Mouse (Mus musculus) myocyte (in vitro differentiated cells): ENCODE results near the gene Spns2.

Source experiments
- POLR2A ChIP-seq: IDR thresholded peaks from one replicate; pipeline ENCODE4 v1.6.1; 2011; ENCODE audit warnings: low read depth, mild to moderate bottlenecking, control low read depth, moderate library complexity; ENCODE audit not compliant: insufficient read length
- POLR2AphosphoS2 ChIP-seq: IDR thresholded peaks from one replicate; pipeline ENCODE4 v1.6.1; 2011; ENCODE audit warnings: low read depth, control low read depth; ENCODE audit not compliant: insufficient read length
- REST ChIP-seq: IDR thresholded peaks from one replicate; pipeline ENCODE4 v1.6.1; 2011; ENCODE audit warnings: mild to moderate bottlenecking, control low read depth, moderate library complexity; ENCODE audit not compliant: insufficient read depth, insufficient read length
- SRF ChIP-seq: IDR thresholded peaks from one replicate; pipeline ENCODE4 v1.6.1; 2011; ENCODE audit warnings: low read depth; ENCODE audit not compliant: control insufficient read depth, insufficient read length

DNA sequence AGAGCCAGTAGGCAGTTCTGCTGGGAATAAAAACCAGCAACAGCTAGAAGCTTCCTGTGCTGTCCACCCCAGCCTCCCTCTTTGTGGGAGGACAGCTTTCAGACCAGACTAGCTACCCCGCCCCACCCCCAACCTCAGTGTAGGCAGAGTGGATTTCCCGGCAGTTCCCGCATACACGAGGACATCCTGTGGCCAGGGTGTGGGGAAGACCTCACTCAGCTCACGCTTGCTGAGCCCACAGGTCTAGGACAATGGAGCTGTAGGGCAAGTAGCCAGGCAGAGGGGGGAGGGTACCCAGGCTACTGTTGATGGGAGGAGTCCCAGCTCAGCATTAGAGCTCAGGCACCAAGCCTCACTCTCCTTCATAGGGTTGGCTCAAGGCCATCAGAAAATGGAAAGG, 20.5 kb downstream of the Spns2 start:
- no peak for TF ChIP-seq POLR2AphosphoS2
- no peak for TF ChIP-seq POLR2A
- TF ChIP-seq REST = no peak
- no peak for TF ChIP-seq SRF
